In genomic region chr15:77882297-77882696, GRCm38 (mm10) we compare ENCODE assay signal across 11 mouse cellular contexts. TPM values are rescaled to one million over a fixed set of nuclear protein-coding genes. Genes with fewer than 3 reads are reported as not detected.
A peak's percentile ranks its signal among the peaks of the same experiment; 100 is the strongest.
DNase-seq lines count a peak whose midpoint lies in the region; ATAC-seq and TF ChIP-seq lines count a peak whose summit lies in the region.
"Had no signal": no experiment of that assay in that cellular context is flagged by ENCODE, and none has a peak within 500 bp of the region (broad histone marks: within the 10 kb centered on the region; RNA-seq: fewer than 3 reads in every experiment).

No protein-coding gene starts in this region.

- no peak for TF ChIP-seq CTCF in gastrocnemius, adult 2 months (IDR thresholded peaks at IDR 0.05)
- no peak for TF ChIP-seq CTCF in lung, adult 2 months (IDR thresholded peaks at IDR 0.05; ENCODE audit: insufficient read depth, low read length)
- TF ChIP-seq CTCF in liver, postnatal 0 days (IDR thresholded peaks at IDR 0.05; ENCODE audit: low read depth) = no peak

- H3K4me1 ChIP-seq in lung, adult 2 months (ENCODE audit: control insufficient read depth, insufficient read depth, low read length) = peaks cover 7% of the 10 kb centered on the region
- H3K4me1 ChIP-seq in embryonic facial prominence, embryonic 14.5 days (ENCODE audit: control insufficient read depth, insufficient read depth, low read length) = peaks cover 13% of the 10 kb centered on the region
- H3K4me1 ChIP-seq in liver, postnatal 0 days (ENCODE audit: insufficient read depth) = peaks cover 15% of the 10 kb centered on the region

- TF ChIP-seq POLR2A in lung, adult 2 months (IDR thresholded peaks at IDR 0.05; ENCODE audit: borderline replicate concordance, extremely low read depth, low read depth, low read length) = no peak

- intact Hi-C loops in gastrocnemius, adult 2 months (cut with DNase I) = no loop called here

- H3K27ac ChIP-seq in gastrocnemius, adult 2 months = peak overlapping the region; percentile 63
- H3K27ac ChIP-seq in embryonic facial prominence, embryonic 14.5 days (replicated peaks; ENCODE audit: low read depth, low read length) = peak overlapping the region; percentile 70; the same call in 1 of the 2 replicates
- H3K27ac ChIP-seq in liver, postnatal 0 days (ENCODE audit: low read depth) = 0 out of 2 replicates have a peak overlapping the region, but pooled peaks have one; percentile 29

- no peak for ATAC-seq in embryonic facial prominence, embryonic 14.5 days (ENCODE audit: low read depth)
- no peak for ATAC-seq in liver, postnatal 0 days

- no peak for TF ChIP-seq EP300 in liver, postnatal 0 days (IDR thresholded peaks at IDR 0.05; ENCODE audit: low read depth)

- no peaks in the 10 kb centered on the region for H3K27me3 ChIP-seq in embryonic facial prominence, embryonic 14.5 days (replicated peaks; ENCODE audit: control insufficient read depth, insufficient read depth, low read length)
- no peaks in the 10 kb centered on the region for H3K27me3 ChIP-seq in liver, postnatal 0 days (ENCODE audit: insufficient read depth, low read length)

- no peaks in the 10 kb centered on the region for H3K36me3 ChIP-seq in embryonic facial prominence, embryonic 14.5 days (ENCODE audit: control insufficient read depth, insufficient read depth, low read length)
- H3K36me3 ChIP-seq in liver, postnatal 0 days (replicated peaks; ENCODE audit: insufficient read depth, low read length) = no peaks in the 10 kb centered on the region

- H3K9me3 ChIP-seq in embryonic facial prominence, embryonic 14.5 days (ENCODE audit: control insufficient read depth, low read length) = no peaks in the 10 kb centered on the region
- no peaks in the 10 kb centered on the region for H3K9me3 ChIP-seq in liver, postnatal 0 days (ENCODE audit: low read length)

- H3K4me3 ChIP-seq in gastrocnemius, adult 2 months = no peak overlapping the region
- H3K4me3 ChIP-seq in lung, adult 2 months (replicated peaks; ENCODE audit: extremely low read depth, low read depth, low read length) = no peak overlapping the region
- no peak overlapping the region for H3K4me3 ChIP-seq in embryonic facial prominence, embryonic 14.5 days (ENCODE audit: low read depth, low read length)
- H3K4me3 ChIP-seq in liver, postnatal 0 days (ENCODE audit: low read depth, low read length) = no peak overlapping the region

- no peak for DNase-seq in gastrocnemius, adult 2 months
- DNase-seq in gastrocnemius, postnatal 10 days = no peak
- DNase-seq in lung, adult 2 months = peak; percentile 20
- no peak for DNase-seq in lung, postnatal 10 days
- no peak for DNase-seq in embryonic facial prominence, embryonic 14.5 days (ENCODE audit: low spot score)
- no peak for DNase-seq in liver, postnatal 0 days
- no peak for DNase-seq in gastrocnemius, postnatal 4 days (ENCODE audit: low spot score in 2 of 2)
- DNase-seq in cerebellum, postnatal 10 days = no peak
- DNase-seq: B cell, adult 2 months; kidney, adult 18-20 months; thymus, adult 2 months had no signal

- H3K9ac ChIP-seq in embryonic facial prominence, embryonic 14.5 days (ENCODE audit: low read depth, low read length) = no peak overlapping the region; the same call in 1 of the 2 replicates
- H3K9ac ChIP-seq in liver, postnatal 0 days (replicated peaks) = no peak overlapping the region

- no peak overlapping the region for H3K4me2 ChIP-seq in embryonic facial prominence, embryonic 14.5 days (ENCODE audit: low read depth, low read length)
- H3K4me2 ChIP-seq in liver, postnatal 0 days (ENCODE audit: low read depth, low read length) = no peak overlapping the region

- 66% methylated on average over 6 of the region's 6 CpGs for WGBS in lung, adult 2 months
- WGBS in embryonic facial prominence, embryonic 14.5 days = 57% methylated on average over 6 of the region's 6 CpGs
- WGBS in liver, postnatal 0 days (ENCODE audit: insufficient replicate concordance) = 49% methylated on average over 6 of the region's 6 CpGs

RNA-seq across cellular contexts. Expression of gene Myh9, which starts 40.3 kb away (rescaled TPM):
- 10 to 100 TPM; 37.4 to 57.4 TPM for total RNA-seq in gastrocnemius, adult 2 months (2021)
- total RNA-seq in gastrocnemius, postnatal 10 days (2021) = 100 to 1,000 TPM; 117 to 155 TPM
- polyA plus RNA-seq in lung, adult 2 months (2012; rRNA removed) = 133 and 162 TPM in 2 replicates
- polyA plus RNA-seq in embryonic facial prominence, embryonic 14.5 days (2014; fragmentation: Nextera tagmentation; extraction: Ambion mirVana) = 48.8 and 53.7 TPM in 2 replicates
- polyA plus RNA-seq in liver, postnatal 0 days (2015; fragmentation: Nextera tagmentation; extraction: Ambion mirVana) = 17.7 and 22.4 TPM in 2 replicates
- total RNA-seq in gastrocnemius, postnatal 4 days (2021) = 100 to 1,000 TPM; 171 to 187 TPM

RNA-seq across cellular contexts. Expression of gene Txn2, which starts 46.5 kb away (rescaled TPM):
- total RNA-seq in gastrocnemius, adult 2 months (2021) = 100 to 1,000 TPM; 189 to 247 TPM
- total RNA-seq in gastrocnemius, postnatal 10 days (2021) = 100 to 1,000 TPM; 198 to 232 TPM
- polyA plus RNA-seq in lung, adult 2 months (2012; rRNA removed) = 138 and 165 TPM in 2 replicates
- 234 and 271 TPM in 2 replicates for polyA plus RNA-seq in embryonic facial prominence, embryonic 14.5 days (2014; fragmentation: Nextera tagmentation; extraction: Ambion mirVana)
- 258 and 261 TPM in 2 replicates for polyA plus RNA-seq in liver, postnatal 0 days (2015; fragmentation: Nextera tagmentation; extraction: Ambion mirVana)
- 100 to 1,000 TPM; 152 to 157 TPM for total RNA-seq in gastrocnemius, postnatal 4 days (2021)
